In genomic region chr14:51358111-51358982, GRCm38 (mm10) we compare ENCODE assay signal across 10 mouse cellular contexts. TPM values are rescaled to one million over a fixed set of nuclear protein-coding genes. Genes with fewer than 3 reads are reported as not detected.
DNase-seq lines count a peak whose midpoint lies in the region; ATAC-seq and TF ChIP-seq lines count a peak whose summit lies in the region.
"Had no signal": no experiment of that assay in that cellular context is flagged by ENCODE, and none has a peak within 500 bp of the region (broad histone marks: within the 10 kb centered on the region; RNA-seq: fewer than 3 reads in every experiment).

No protein-coding gene starts in this region.

- H3K27ac ChIP-seq in heart, embryonic 11.5 days (ENCODE audit: low read depth, low read length) = no peak overlapping the region
- no peak overlapping the region for H3K27ac ChIP-seq in bone marrow macrophage, adult 2 months (ENCODE audit: insufficient read depth, low read depth, low read length)
- H3K27ac ChIP-seq in stomach, postnatal 0 days (replicated peaks) = no peak overlapping the region
- H3K27ac ChIP-seq: macrophage had no signal

- no peaks in the 10 kb centered on the region for H3K9me3 ChIP-seq in heart, embryonic 11.5 days (replicated peaks; ENCODE audit: control insufficient read depth, low read length)
- no peaks in the 10 kb centered on the region for H3K9me3 ChIP-seq in stomach, postnatal 0 days (ENCODE audit: control insufficient read depth, low read length)

- no peaks in the 10 kb centered on the region for H3K36me3 ChIP-seq in heart, embryonic 11.5 days (ENCODE audit: control insufficient read depth, insufficient read depth, low read length)
- H3K36me3 ChIP-seq in stomach, postnatal 0 days (ENCODE audit: control insufficient read depth, insufficient read depth, low read length) = no peaks in the 10 kb centered on the region

- 0 out of 2 replicates have a peak, but pooled peaks cover 4% of the 10 kb centered on the region for H3K27me3 ChIP-seq in heart, embryonic 11.5 days (ENCODE audit: control insufficient read depth, insufficient read depth, low read length)
- H3K27me3 ChIP-seq in stomach, postnatal 0 days (ENCODE audit: control insufficient read depth, insufficient read depth, low read length) = no peaks in the 10 kb centered on the region; the same call in 1 of the 2 replicates

- H3K9ac ChIP-seq in heart, embryonic 11.5 days (ENCODE audit: low read depth, low read length) = peak overlapping the region; percentile 67; the same call in 1 of the 2 replicates
- peak overlapping the region; percentile 45 for H3K9ac ChIP-seq in stomach, postnatal 0 days (ENCODE audit: low read length)

- no peak for DNase-seq in heart, adult 9 months (ENCODE audit: low spot score in 2 of 2)
- peak; percentile 25 to 77 for DNase-seq in frontal cortex, adult 2 months (ENCODE audit: extremely low spot score in 1 of 2, low spot score in 1 of 2)
- DNase-seq in layer of hippocampus, postnatal 10 days (ENCODE audit: low spot score in 2 of 2) = peak; percentile 20 to 41
- peak; percentile 21 for DNase-seq in stomach, postnatal 0 days (ENCODE audit: low spot score)

- no peak for TF ChIP-seq POLR2A in bone marrow macrophage, adult 2 months (IDR thresholded peaks at IDR 0.05; ENCODE audit: borderline replicate concordance, low read depth, low read length)

- peak overlapping the region; percentile 45 for H3K4me3 ChIP-seq in heart, embryonic 11.5 days (ENCODE audit: low read depth, low read length)
- peak overlapping the region; percentile 28 for H3K4me3 ChIP-seq in bone marrow macrophage, adult 2 months (ENCODE audit: insufficient read depth, low read length)
- peak overlapping the region; percentile 40 for H3K4me3 ChIP-seq in stomach, postnatal 0 days (ENCODE audit: low read depth, low read length)

- no peak for TF ChIP-seq CTCF in bone marrow macrophage, adult 2 months (IDR thresholded peaks at IDR 0.05; ENCODE audit: low read depth, low read length)
- TF ChIP-seq CTCF in stomach, postnatal 0 days (IDR thresholded peaks at IDR 0.05; ENCODE audit: low read depth) = no peak

- TF ChIP-seq EP300 in stomach, postnatal 0 days (optimal IDR thresholded peaks at IDR 0.05) = no peak

- H3K4me2 ChIP-seq in heart, embryonic 11.5 days = peak overlapping the region; percentile 82
- peak overlapping the region; percentile 70 for H3K4me2 ChIP-seq in stomach, postnatal 0 days (replicated peaks; ENCODE audit: low read depth)

- no peak for ATAC-seq in heart, embryonic 11.5 days (replicated peaks; ENCODE audit: insufficient number of reproducible peaks, low FRiP score, low TSS enrichment)
- ATAC-seq in megakaryocyte, adult 5-6 weeks (ENCODE audit: poor library complexity, severe bottlenecking) = peak; percentile 21; the same call in 1 of the 2 replicates
- peak; percentile 42; the same call in 1 of the 2 replicates for ATAC-seq in stomach, postnatal 0 days (ENCODE audit: low FRiP score, low TSS enrichment)
- ATAC-seq in monocyte, adult 5-6 weeks (replicated peaks; ENCODE audit: insufficient number of reproducible peaks, low FRiP score, low TSS enrichment, poor library complexity, severe bottlenecking) = no peak

- H3K4me1 ChIP-seq in heart, embryonic 11.5 days (ENCODE audit: control insufficient read depth, insufficient read depth, low read length) = no peaks in the 10 kb centered on the region
- no peaks in the 10 kb centered on the region for H3K4me1 ChIP-seq in bone marrow macrophage, adult 2 months (ENCODE audit: control insufficient read depth, insufficient read depth, low read length)
- H3K4me1 ChIP-seq in stomach, postnatal 0 days (replicated peaks; ENCODE audit: control insufficient read depth, insufficient read depth) = no peaks in the 10 kb centered on the region

- WGBS in heart, embryonic 11.5 days (ENCODE audit: insufficient replicate concordance) = 5% methylated on average over 47 of the region's 75 CpGs
- 5% methylated on average over 61 of the region's 75 CpGs for WGBS in stomach, postnatal 0 days

RNA-seq across cellular contexts. Expression of gene Gm7247, which starts 3.2 kb away (rescaled TPM):
- not detected in 2 replicates for polyA plus RNA-seq in heart, embryonic 11.5 days (2014; fragmentation: Nextera tagmentation; extraction: Ambion mirVana)
- polyA plus RNA-seq in bone marrow macrophage, adult 2 months (2012; ENCODE audit: insufficient read depth, insufficient read length, missing spikeins) = not detected in 2 replicates
- not detected in 2 replicates for polyA plus RNA-seq in frontal cortex, adult 2 months (2012; rRNA removed)
- not detected for total RNA-seq in layer of hippocampus, postnatal 10 days (2021)
- total RNA-seq in megakaryocyte, adult 5-6 weeks (2015) = not detected in 2 replicates
- not detected in 2 replicates for total RNA-seq in megakaryocyte, adult 5-6 weeks (2017)
- polyA plus RNA-seq in stomach, postnatal 0 days (2015; fragmentation: Nextera tagmentation; extraction: Ambion mirVana) = not detected in 2 replicates
- not detected in 3 replicates for total RNA-seq in monocyte, adult 5-6 weeks (2017)
- total RNA-seq: MEL had no signal
- polyA plus RNA-seq: macrophage had no signal

RNA-seq across cellular contexts. Expression of gene Vmn2r88, which starts 52.3 kb away (rescaled TPM):
- not detected in 2 replicates for polyA plus RNA-seq in heart, embryonic 11.5 days (2014; fragmentation: Nextera tagmentation; extraction: Ambion mirVana)
- polyA plus RNA-seq in bone marrow macrophage, adult 2 months (2012; ENCODE audit: insufficient read depth, insufficient read length, missing spikeins) = not detected in 2 replicates
- polyA plus RNA-seq in frontal cortex, adult 2 months (2012; rRNA removed) = not detected in 2 replicates
- not detected for total RNA-seq in layer of hippocampus, postnatal 10 days (2021)
- total RNA-seq in megakaryocyte, adult 5-6 weeks (2015) = not detected in 2 replicates
- not detected in 2 replicates for total RNA-seq in megakaryocyte, adult 5-6 weeks (2017)
- not detected in 2 replicates for polyA plus RNA-seq in stomach, postnatal 0 days (2015; fragmentation: Nextera tagmentation; extraction: Ambion mirVana)
- total RNA-seq in monocyte, adult 5-6 weeks (2017) = not detected in 3 replicates
- total RNA-seq: MEL had no signal
- polyA plus RNA-seq: macrophage had no signal

Comparison
In these comparisons a context has a peak if more than half of its experiments do, and no peak if none do; other contexts are left out.
1. ATAC-seq: peak in megakaryocyte, adult 5-6 weeks (single experiment) and stomach, postnatal 0 days (single experiment); none in heart, embryonic 11.5 days (single experiment) and monocyte, adult 5-6 weeks (single experiment).
2. DNase-seq: peak in frontal cortex, adult 2 months (2 of 2), layer of hippocampus, postnatal 10 days (2 of 2) and stomach, postnatal 0 days (single experiment); none in heart, adult 9 months (0 of 2).
3. Peak in every context shown above with its lines, with median percentiles within 50 percentile points of each other: H3K4me3 ChIP-seq.